Mouse (Mus musculus) T-helper 17 cell (primary cell): Measurements from ENCODE around the gene Mageb16.

Experiments used
- in situ Hi-C, 2 experiments: fragments of 300-600 bp; cut with MboI, MseI; formaldehyde crosslinking; loops; 1 replicate in 1 of 2; 2 replicates in 1 of 2; pipeline ENCODE4 v1.15.1; 2025; ENCODE audit warnings: high pct_unique_total_duplicates in 2 of 2

Mageb16 gene

GRCm38 (mm10) chrX:79671411-79671810 lies at the start of gene Mageb16:
Gene Mageb16, minus strand, starts transcription at chrX:79671435.
- in situ Hi-C loops, result no loop called here

- in situ Hi-C loops, result no loop called here
These were observed 20.1 kb downstream of the Mageb16 start for GRCm38 (mm10) chrX:79651091-79651490.

GRCm38 (mm10) chrX:79635396-79635795 lies 35.8 kb downstream of the Mageb16 start:
- in situ Hi-C loops, result no loop called here

GRCm38 (mm10) chrX:79606462-79606861 lies 64.8 kb downstream of the Mageb16 start:
- in situ Hi-C loops, result no loop called here
